Mouse (Mus musculus): ENCODE measurements around the gene Men1.
A peak's percentile ranks its signal among the peaks of the same experiment; 100 is the strongest.
"Not testable (repeated sequence)": the region's sequence is repeated elsewhere in the genome, so short reads cannot be mapped to it uniquely, and the experiment has no call there.

The Men1 gene

GRCm38 (mm10) chr19:6305517-6306115 is 29.2 kb upstream of the Men1 start:
- DNase-seq = no peak

GRCm38 (mm10) chr19:6306137-6306551 is 28.6 kb upstream of the Men1 start, which contains the start of gene Cdc42bpg:
TSS of gene Cdc42bpg (plus strand) at chr19:6306456.
- peak; percentile 90 for DNase-seq

DNA sequence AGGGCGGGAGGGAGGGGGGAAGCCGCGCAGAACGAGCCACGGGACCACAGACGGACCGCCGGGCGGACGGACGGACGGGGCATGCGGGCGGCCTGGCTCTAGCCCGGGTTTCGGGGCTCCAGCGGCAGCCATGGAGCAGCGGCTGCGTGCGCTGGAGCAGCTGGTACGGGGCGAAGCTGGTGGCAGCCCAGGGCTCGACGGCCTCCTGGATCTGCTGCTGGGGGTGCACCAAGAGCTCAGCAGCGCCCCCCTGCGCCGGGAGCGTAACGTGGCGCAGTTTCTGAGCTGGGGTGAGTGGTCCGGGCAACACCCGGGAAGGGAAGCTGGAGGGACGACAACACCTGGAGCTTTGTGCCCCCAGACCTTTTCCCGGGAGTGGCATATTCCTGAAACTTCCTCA is 28.2 kb upstream of the Men1 start:
- peak; percentile 78 for DNase-seq

DNA sequence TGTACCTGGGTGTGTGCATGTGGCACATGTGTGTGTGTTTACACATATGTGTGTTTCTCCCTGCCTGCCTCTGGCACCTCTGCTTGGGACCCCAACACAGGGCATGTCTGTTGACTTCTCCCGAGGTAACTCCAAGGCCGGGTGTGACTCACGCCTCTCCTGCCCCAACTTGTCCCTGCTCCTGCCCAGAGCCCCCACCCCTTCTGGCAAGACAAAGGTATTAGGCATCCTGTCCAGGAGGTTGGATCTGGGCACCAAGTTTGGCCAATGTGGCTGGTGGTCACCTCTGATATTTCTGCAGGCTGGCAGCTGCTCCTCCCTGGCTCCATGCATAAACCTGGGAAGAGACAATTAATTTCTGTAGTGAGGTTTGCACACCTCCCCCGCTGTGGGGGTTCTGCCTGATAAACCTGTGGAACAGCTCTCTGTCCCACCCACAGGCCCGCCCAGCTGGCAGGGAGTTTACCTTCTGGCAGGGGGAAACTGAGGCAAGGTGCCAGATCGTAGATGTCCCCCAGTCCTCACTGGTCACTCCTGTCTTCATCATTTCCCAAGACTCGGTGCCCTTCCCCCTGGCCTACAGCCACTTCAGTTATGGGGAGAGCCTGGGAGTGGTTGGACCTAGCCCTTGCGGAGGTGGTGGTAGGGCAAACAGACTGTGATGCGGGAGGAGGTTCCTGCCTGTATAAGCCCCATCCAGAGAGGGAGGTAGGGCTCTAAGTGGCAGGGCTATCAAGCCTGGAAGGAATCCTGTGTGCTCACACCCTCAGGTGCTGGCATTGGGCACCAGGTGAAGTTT is 26.8 kb upstream of the Men1 start:
- no peak for DNase-seq

DNA sequence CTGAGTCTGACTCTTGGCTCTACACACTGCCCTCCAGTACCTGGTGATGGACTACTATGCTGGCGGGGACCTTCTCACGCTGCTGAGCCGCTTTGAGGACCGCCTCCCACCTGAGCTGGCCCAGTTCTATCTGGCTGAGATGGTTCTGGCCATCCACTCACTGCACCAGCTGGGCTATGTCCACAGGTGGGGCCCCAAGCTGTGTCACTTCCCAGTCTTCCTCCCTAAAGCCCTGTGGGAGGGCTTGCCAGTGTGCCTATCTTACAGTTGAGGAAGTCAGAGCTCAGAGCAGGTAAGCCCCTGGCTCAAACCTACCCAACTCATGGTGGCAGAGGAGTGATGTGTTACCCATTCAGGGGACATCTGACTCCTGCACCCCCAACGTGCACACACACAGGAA is 24.6 kb upstream of the Men1 start:
- no peak for DNase-seq

DNA sequence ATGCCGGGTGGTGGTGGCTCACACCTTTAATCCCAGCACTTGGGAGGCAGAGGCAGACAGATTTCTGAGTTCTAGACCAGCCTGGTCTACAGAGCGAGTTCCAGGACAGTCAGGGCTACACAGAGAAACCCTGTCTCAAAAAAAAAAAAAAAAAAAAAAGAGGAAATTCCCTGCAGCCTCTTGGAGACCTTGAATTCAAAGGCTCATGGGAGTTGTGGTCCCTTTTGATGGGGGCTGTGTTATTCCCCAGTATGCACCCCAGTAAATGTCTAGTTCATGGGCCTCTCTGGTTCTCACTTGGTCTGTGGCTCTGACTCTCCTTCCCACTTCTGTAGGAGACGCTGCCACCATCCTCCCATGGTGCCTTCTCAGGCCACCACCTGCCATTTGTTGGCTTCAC is 23.0 kb upstream of the Men1 start:
- DNase-seq = not testable (repeated sequence)

GRCm38 (mm10) chr19:6313796-6314195 is 21.0 kb upstream of the Men1 start:
- no peak for DNase-seq

DNA sequence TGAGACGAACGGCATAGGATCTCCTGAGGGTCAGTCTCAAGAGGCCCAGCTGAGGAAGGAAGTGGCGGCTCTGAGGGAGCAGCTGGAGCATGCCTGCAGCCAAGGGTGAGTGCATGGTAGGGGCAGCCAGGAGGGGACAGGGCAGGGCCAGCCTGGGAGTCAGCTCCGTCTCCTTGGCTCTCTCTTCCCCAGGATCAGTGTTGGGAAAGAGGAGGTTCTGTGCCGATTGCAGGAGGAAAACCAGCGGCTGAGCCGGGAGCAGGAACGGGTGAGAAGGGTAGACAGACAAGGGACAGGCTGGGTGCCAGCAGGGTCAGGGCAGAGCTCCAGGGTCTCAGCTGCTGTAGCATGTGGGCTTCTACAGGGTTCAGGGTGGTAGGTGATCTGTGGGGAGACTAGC is 20.3 kb upstream of the Men1 start:
- DNase-seq = no peak

- DNase-seq = no peak
Observed at GRCm38 (mm10) chr19:6315573-6315972, 19.2 kb upstream of the Men1 start.

DNA sequence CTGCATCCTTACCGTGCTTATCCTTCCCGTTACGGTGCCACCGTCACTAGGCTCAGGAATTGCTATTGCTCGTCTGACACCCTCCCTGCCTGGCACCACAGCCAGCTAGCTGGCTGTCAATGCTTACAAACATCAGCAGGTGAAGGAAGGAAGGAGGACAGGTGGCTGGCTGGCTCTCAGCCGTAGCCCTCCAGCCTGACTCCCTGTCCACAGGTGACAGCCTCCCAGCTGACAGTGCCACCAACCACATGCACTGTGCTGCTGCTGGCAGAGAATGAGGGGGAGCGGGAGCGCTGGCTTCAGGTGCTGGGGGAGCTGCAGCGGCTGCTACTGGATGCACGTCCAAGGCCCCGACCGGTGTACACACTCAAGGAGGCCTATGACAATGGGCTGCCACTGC is 16.6 kb upstream of the Men1 start:
- no peak for DNase-seq

DNA sequence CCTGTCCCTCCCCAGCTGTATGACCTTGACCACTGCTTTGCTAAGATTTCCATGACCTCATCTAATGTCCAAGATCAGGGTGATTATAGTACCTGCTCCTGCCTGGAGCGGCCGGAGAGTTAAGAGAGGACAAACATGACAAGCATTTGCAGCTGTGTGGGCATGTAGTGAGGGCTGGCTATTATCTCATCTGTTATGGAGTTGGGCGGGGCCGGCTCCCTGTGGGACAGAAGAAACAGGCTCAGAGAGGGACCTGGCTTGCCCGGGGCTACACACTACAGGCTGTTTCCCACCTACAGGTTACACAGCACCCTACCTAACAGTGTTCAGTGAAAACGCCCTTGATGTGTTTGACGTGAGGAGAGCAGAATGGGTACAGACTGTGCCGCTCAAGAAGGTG is 13.4 kb upstream of the Men1 start:
- DNase-seq = no peak

GRCm38 (mm10) chr19:6321786-6322621 is 12.8 kb upstream of the Men1 start:
- no peak for DNase-seq

DNA sequence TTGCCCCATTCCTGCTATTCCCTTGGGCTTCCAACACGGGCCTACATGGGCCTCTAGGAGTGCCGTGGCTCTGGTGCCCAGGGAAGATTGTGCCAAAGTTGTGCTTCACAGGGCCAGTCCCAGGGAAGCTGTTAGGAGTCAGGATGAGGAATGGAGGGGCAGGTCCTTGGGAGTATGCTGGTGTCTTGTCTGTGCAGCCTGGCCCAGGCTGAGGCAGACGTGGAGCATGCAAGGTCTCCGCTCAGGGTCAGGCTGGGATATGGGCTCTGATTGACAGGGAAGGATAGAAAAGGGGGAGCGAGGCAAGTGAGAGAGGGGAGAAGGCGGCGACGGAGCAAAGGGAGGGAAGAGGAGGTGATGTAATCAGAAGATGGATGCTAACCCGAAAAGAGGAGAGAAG is 10.0 kb upstream of the Men1 start:
- DNase-seq = no peak

- no peak for DNase-seq
Observed at GRCm38 (mm10) chr19:6331178-6331577, 3.6 kb upstream of the Men1 start.

GRCm38 (mm10) chr19:6331719-6332516 is 2.9 kb upstream of the Men1 start:
- no peak for DNase-seq

- DNase-seq = no peak
Observed at GRCm38 (mm10) chr19:6333761-6334595, 801 bp upstream of the Men1 start.

GRCm38 (mm10) chr19:6335458-6335827 is 664 bp downstream of the Men1 start:
- DNase-seq = no peak

DNA sequence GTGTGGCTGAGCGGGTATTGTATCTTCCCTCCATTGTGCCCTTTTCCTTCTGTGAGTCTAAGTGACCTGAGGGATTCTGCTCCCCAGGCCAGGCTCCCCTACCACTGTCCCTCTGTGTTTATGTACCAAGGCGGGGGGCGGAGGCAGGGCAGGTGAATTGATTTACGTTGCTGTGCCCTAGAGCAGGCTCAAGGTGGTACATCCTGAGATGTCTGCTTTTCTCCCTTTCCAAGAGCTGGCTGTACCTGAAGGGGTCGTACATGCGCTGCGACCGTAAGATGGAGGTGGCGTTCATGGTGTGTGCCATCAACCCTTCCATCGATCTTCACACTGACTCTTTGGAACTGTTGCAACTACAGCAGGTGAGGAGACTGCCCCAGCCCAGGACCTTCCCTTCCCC is 2.1 kb downstream of the Men1 start:
- no peak for DNase-seq

GRCm38 (mm10) chr19:6338171-6338570 is 3.4 kb downstream of the Men1 start:
- no peak for DNase-seq

GRCm38 (mm10) chr19:6338716-6339115 is 3.9 kb downstream of the Men1 start:
- no peak for DNase-seq

DNA sequence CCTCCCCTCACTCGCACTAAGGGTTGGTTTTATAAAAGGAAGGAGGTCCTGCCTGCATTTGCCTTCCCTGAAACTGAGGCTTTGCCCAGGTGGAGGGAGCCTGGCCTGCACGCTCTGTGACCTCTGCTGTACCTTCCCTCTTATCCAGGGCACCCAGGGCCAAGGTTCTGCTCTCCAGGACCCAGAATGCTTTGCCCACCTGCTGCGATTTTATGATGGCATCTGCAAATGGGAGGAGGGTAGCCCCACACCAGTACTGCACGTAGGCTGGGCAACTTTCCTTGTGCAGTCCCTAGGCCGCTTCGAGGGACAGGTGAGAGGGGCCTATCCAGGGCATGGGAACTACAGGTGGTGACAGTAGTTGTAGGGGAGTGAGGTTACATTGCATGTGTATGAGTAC is 4.4 kb downstream of the Men1 start:
- no peak for DNase-seq

- no peak for DNase-seq
Observed at GRCm38 (mm10) chr19:6339890-6340504, 5.2 kb downstream of the Men1 start.

Measured in cerebellum, adult 11 months (tissue).